Comparison of ENCODE assay signal across 46 mouse cellular contexts in the genomic region with DNA sequence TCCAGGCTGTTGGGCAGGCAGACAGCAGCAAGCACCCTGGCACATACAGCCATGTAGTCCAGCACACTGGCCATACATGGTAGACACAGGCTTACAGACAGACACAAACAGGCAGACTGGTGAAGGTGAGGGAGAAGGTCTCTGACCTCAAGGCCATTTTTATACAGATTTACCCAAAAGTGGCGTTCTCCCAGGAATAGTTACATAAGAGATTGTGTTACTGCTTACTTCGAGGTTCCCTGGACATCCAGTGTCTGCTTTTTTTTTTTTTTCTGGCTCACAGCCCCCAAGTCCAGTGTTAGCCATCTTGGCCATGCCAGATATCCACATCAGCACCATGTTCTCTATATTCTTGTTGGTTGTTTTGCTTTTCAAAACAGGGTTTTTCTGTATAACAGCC. TPM values are rescaled to one million over a fixed set of nuclear protein-coding genes. Genes with fewer than 3 reads are reported as not detected.
"Had no signal": no experiment of that assay in that cellular context is flagged by ENCODE, and none has a peak within 500 bp of the region (broad histone marks: within the 10 kb centered on the region; RNA-seq: fewer than 3 reads in every experiment).

No protein-coding gene starts in this region.

- H3K27ac ChIP-seq: limb, embryonic 10.5 days; limb, embryonic 12.5 days; limb, embryonic 13.5 days; limb, embryonic 15.5 days; liver, embryonic 12.5 days; liver, embryonic 13.5 days; liver, embryonic 14.5 days; liver, embryonic 15.5 days; lung, embryonic 15.5 days; macrophage; midbrain, embryonic 10.5 days; midbrain, embryonic 12.5 days; midbrain, embryonic 13.5 days; midbrain, embryonic 15.5 days; neural tube, embryonic 12.5 days; neural tube, embryonic 13.5 days had no signal

- H3K9ac ChIP-seq: limb, embryonic 12.5 days; limb, embryonic 13.5 days; limb, embryonic 15.5 days; liver, embryonic 12.5 days; liver, embryonic 13.5 days; liver, embryonic 14.5 days; liver, embryonic 15.5 days; liver, postnatal 0 days; lung, embryonic 14.5 days; lung, embryonic 15.5 days; midbrain, embryonic 12.5 days; midbrain, embryonic 13.5 days; midbrain, embryonic 15.5 days; neural tube, embryonic 12.5 days; neural tube, embryonic 13.5 days had no signal

- H3K4me1 ChIP-seq: limb, embryonic 10.5 days; limb, embryonic 12.5 days; limb, embryonic 13.5 days; limb, embryonic 15.5 days; liver, embryonic 12.5 days; liver, embryonic 13.5 days; liver, embryonic 15.5 days; midbrain, embryonic 12.5 days; midbrain, embryonic 15.5 days had no signal

- DNase-seq: left cerebral cortex, postnatal 4 days; liver; liver, embryonic 13.5 days; liver, postnatal 0 days; lung, adult 18-20 months; lung, adult 2 months; lung, embryonic 14.5 days; lung, postnatal 10 days; lung, postnatal 14 days; lung, postnatal 36 days; lung, postnatal 4 days; midbrain, embryonic 14.5 days had no signal

- H3K4me2 ChIP-seq: limb, embryonic 12.5 days; limb, embryonic 13.5 days; limb, embryonic 15.5 days; liver, embryonic 11.5 days; liver, embryonic 12.5 days; liver, embryonic 13.5 days; liver, embryonic 15.5 days; lung, embryonic 14.5 days; lung, embryonic 15.5 days; midbrain, embryonic 11.5 days; midbrain, embryonic 12.5 days; midbrain, embryonic 13.5 days; midbrain, embryonic 15.5 days; neural tube, embryonic 12.5 days; neural tube, embryonic 13.5 days had no signal

- H3K4me3 ChIP-seq: limb, embryonic 10.5 days; limb, embryonic 12.5 days; limb, embryonic 13.5 days; limb, embryonic 15.5 days; liver, embryonic 12.5 days; liver, embryonic 13.5 days; liver, embryonic 15.5 days; lung, embryonic 15.5 days; midbrain, embryonic 10.5 days; midbrain, embryonic 12.5 days; midbrain, embryonic 13.5 days; midbrain, embryonic 15.5 days; myocyte; neural tube, embryonic 12.5 days; neural tube, embryonic 13.5 days had no signal

- H3K9me3 ChIP-seq: limb, embryonic 10.5 days; limb, embryonic 13.5 days; limb, embryonic 15.5 days; liver, embryonic 12.5 days; liver, embryonic 13.5 days; liver, embryonic 15.5 days; lung, embryonic 15.5 days; midbrain, embryonic 10.5 days; midbrain, embryonic 12.5 days; midbrain, embryonic 15.5 days; neural tube, embryonic 12.5 days; neural tube, embryonic 13.5 days had no signal

- ATAC-seq: liver, embryonic 12.5 days; liver, postnatal 0 days; lung, postnatal 0 days; midbrain, embryonic 13.5 days; midbrain, embryonic 15.5 days; midbrain, embryonic 16.5 days had no signal

- H3K27me3 ChIP-seq: limb, embryonic 12.5 days; limb, embryonic 13.5 days; limb, embryonic 15.5 days; liver, embryonic 13.5 days; liver, embryonic 15.5 days; lung, embryonic 15.5 days; midbrain, embryonic 12.5 days; midbrain, embryonic 13.5 days; midbrain, embryonic 15.5 days; neural tube, embryonic 12.5 days; neural tube, embryonic 13.5 days had no signal

- H3K36me3 ChIP-seq: limb, embryonic 10.5 days; limb, embryonic 12.5 days; limb, embryonic 13.5 days; limb, embryonic 15.5 days; liver, embryonic 12.5 days; liver, embryonic 13.5 days; liver, embryonic 15.5 days; lung, embryonic 15.5 days; midbrain, embryonic 10.5 days; midbrain, embryonic 12.5 days; midbrain, embryonic 13.5 days; midbrain, embryonic 15.5 days; neural tube, embryonic 12.5 days; neural tube, embryonic 13.5 days had no signal

RNA-seq across cellular contexts. Expression of gene Lyg1, which starts 1.0 kb away (rescaled TPM):
- total RNA-seq: left cerebral cortex, postnatal 10 days; left cerebral cortex, postnatal 14 days; left cerebral cortex, postnatal 25 days; left cerebral cortex, postnatal 36 days; left cerebral cortex, postnatal 4 days; liver, adult 2 months; megakaryocyte progenitor cell, adult 5-6 weeks; megakaryocyte-erythroid progenitor cell, adult 5-6 weeks; midbrain, postnatal 0 days; monocyte, adult 5-6 weeks had no signal
- polyA plus RNA-seq: limb, embryonic 10.5 days; limb, embryonic 11.5 days; limb, embryonic 12.5 days; limb, embryonic 13.5 days; limb, embryonic 14.5 days; limb, embryonic 15.5 days; liver, adult 2 months; liver, embryonic 11.5 days; liver, embryonic 12.5 days; liver, embryonic 13.5 days; liver, embryonic 14.5 days; liver, embryonic 15.5 days; liver, embryonic 16.5 days; liver, postnatal 0 days; lung, embryonic 14.5 days; lung, embryonic 15.5 days; lung, embryonic 16.5 days; lung, postnatal 0 days; macrophage; midbrain, embryonic 10.5 days; midbrain, embryonic 11.5 days; midbrain, embryonic 12.5 days; midbrain, embryonic 13.5 days; midbrain, embryonic 14.5 days; midbrain, embryonic 15.5 days; midbrain, embryonic 16.5 days; midbrain, postnatal 0 days; myocyte; neural tube, embryonic 11.5 days; neural tube, embryonic 12.5 days; neural tube, embryonic 13.5 days had no signal

RNA-seq across cellular contexts. Expression of gene Lyg2, which starts 42.2 kb away (rescaled TPM):
- total RNA-seq: left cerebral cortex, postnatal 10 days; left cerebral cortex, postnatal 25 days; left cerebral cortex, postnatal 36 days; left cerebral cortex, postnatal 4 days; liver, adult 2 months; megakaryocyte progenitor cell, adult 5-6 weeks; megakaryocyte-erythroid progenitor cell, adult 5-6 weeks; midbrain, postnatal 0 days; monocyte, adult 5-6 weeks had no signal
- polyA plus RNA-seq: limb, embryonic 11.5 days; limb, embryonic 12.5 days; limb, embryonic 13.5 days; limb, embryonic 14.5 days; limb, embryonic 15.5 days; liver, adult 2 months; liver, embryonic 11.5 days; liver, embryonic 12.5 days; liver, embryonic 13.5 days; liver, embryonic 15.5 days; liver, embryonic 16.5 days; liver, postnatal 0 days; lung, adult 2 months; lung, embryonic 14.5 days; lung, embryonic 15.5 days; lung, embryonic 16.5 days; lung, postnatal 0 days; macrophage; midbrain, embryonic 10.5 days; midbrain, embryonic 11.5 days; midbrain, embryonic 12.5 days; midbrain, embryonic 13.5 days; midbrain, embryonic 14.5 days; midbrain, embryonic 15.5 days; midbrain, embryonic 16.5 days; myocyte; neural tube, embryonic 11.5 days; neural tube, embryonic 12.5 days; neural tube, embryonic 13.5 days had no signal
